Mouse (Mus musculus) layer of hippocampus, adult 9-11 months (tissue): Measurements from ENCODE around the gene Ldlrap1.

Experiments used
- DNase-seq: peaks from one replicate; pipeline ENCODE4 v3.0.0; 2022

The Ldlrap1 gene

GRCm38 (mm10) chr4:134774126-134774525 is 6.3 kb upstream of the Ldlrap1 start:
- no peak for DNase-seq

DNA sequence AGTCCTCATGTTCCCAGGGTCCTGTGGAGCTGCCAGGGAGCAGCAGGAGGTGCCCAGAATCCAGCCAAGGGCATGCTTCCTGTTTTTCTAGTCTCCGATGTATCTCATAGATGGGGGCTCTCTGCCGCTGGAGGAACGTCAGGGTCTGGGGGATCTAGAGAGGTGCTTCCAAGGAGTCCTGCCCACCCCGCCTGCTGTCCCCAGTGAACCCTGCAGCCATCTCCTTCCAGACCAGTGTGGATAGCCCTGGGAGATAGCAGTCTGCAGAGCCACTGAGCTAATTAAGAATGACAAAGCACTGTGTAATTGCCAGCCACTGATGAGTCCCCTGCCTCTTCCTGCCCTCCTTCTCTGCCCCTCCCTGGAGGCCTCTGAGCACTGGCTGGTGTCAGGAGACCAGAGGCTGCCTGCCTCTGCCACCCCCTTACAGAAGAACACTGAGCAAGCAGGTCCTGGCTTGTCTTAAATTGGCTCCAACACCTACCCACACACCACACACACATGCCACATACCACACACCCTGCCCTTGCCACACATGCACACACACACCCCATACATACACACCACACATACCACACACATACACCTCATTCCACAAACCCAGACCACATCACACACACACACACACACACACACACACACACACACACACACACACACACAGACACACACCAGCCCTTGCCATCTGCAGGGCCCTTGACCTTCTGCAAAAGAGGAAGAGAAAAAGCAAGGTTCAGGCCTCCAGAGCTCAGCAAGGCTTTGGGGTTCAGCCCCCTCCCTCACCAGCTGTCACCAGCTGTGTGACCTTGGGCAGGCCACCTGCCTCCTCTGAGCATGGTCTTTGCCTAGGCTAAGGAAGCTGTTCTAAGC is 5.2 kb upstream of the Ldlrap1 start:
- DNase-seq, result no peak

- DNase-seq, result no peak
Measured at GRCm38 (mm10) chr4:134769891-134770290, 2.1 kb upstream of the Ldlrap1 start.

- DNase-seq, result no peak
Measured at GRCm38 (mm10) chr4:134769081-134769811, 1.4 kb upstream of the Ldlrap1 start.

DNA sequence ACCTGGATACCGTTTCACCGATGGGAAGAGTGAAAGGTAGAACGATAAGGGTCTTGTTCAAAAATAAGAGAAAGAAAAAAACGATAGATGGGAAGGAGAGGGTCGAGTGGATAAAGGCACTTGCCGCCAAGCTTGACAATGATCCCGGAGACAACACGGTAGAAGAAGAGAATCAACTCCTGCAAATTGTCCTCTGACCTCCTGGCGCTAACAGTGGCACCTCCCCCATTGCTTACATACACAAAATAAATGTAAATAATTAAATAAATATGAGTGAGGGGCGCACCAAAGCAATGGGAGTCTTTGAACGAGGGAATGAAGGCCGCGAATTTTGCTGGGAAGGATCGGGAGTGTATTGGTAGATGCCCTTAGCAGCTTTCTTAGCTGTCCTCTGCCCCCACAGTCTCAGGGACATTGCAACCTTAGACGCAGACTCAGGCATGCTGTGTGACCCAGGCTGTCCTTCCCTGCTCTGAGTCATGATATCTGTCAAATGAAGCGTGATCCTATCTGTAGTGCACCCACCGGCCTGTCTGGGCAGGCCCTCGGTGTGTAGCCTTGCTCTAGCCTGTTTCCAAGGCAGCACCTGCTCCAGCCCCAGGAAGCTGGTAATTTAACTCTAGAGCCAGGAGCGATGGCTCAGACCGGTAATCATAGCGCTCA is 533 bp upstream of the Ldlrap1 start:
- no peak for DNase-seq

DNA sequence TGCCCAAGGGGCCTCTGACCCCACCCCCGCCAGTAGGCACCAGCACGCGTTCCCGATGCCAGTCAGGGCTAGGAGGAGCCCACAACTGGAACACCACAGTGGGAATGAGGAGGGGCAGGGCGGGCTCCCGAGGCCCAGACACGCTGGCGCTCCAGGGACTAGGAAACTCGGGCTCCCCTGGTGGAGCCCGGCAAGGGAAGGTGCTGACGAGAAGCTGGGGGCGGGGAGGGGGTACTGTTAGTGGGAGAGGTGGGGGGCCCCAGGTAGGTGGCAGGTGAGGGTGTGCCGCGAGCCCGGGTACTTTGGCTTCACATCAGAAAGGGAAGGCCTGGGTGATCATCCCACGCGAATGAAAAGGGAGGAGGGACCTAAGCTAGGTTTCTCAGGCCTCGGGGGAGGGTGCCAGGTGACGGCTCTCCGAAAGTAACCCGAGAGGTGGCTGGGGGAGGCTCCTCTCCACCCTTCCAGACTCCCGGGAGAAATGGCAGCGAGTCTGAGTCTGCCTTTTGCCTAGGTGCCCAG is 859 bp downstream of the Ldlrap1 start:
- no peak for DNase-seq

- DNase-seq, result no peak
Measured at GRCm38 (mm10) chr4:134766277-134766676, 1.5 kb downstream of the Ldlrap1 start.

GRCm38 (mm10) chr4:134764333-134764732 is 3.5 kb downstream of the Ldlrap1 start:
- no peak for DNase-seq

- peak; percentile 81 for DNase-seq
Measured at GRCm38 (mm10) chr4:134762360-134762759, 5.5 kb downstream of the Ldlrap1 start.

DNA sequence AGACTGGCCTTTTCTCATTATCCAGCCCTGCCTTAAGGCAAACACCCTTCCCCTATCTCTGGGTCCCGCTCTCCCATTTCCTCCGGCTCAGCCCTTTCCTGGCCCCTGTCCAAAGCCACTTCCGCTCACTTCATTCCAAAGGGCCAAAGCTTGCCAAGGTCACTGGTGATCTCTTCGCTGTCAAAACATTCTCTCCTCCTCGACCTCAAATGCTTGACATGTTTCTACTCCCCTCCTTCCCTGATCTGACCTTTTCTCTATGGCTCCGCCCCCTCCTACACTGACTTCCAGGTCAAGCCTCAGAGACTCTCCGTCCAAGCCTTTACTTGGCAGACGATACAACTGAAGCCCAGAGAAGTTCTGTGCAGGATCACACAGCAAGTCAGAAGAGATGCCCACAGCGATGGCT is 7.0 kb downstream of the Ldlrap1 start:
- DNase-seq, result no peak

- DNase-seq, result no peak
Measured at GRCm38 (mm10) chr4:134760281-134760680, 7.5 kb downstream of the Ldlrap1 start.

GRCm38 (mm10) chr4:134759564-134759963 is 8.3 kb downstream of the Ldlrap1 start:
- no peak for DNase-seq

DNA sequence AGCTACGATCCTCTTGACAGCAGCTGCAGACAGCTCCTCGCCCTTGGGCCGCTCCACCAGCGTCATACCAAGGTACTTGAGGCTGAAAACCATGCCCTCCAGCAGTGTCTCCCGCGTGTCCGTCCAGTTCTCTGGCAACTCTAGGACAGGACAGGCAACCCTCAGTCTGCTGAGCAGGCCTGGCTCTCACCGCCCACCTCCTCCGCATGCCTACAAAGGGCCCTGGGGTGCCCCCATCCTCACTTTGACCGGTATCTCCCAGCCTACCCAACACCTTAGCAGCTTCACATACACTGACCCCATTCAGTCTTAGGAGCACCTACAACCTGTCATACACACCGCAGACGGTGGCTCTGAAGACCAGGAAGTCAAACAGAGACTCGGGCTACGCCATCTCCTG is 8.9 kb downstream of the Ldlrap1 start:
- DNase-seq, result no peak

- DNase-seq, result no peak
Measured at GRCm38 (mm10) chr4:134758367-134758766, 9.5 kb downstream of the Ldlrap1 start.

DNA sequence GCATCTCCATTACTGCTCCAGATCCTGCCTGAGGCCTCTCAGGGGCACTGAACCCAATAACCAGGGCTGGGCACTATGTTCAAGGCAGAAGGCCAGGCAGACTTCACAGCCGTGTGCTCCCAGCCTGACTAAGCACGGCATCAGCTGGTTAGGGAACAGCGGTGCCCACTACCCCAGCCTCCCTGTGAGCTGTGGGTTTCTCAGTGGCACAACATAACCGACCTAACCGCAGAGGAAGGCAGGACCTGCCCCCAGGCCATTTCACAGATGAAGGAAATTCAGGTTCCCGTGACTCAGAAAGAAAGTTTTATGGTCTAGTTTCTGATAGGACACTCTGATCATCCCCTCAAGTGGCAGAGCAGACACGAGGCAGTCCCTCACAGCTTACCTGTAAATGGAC is 10.9 kb downstream of the Ldlrap1 start:
- no peak for DNase-seq

DNA sequence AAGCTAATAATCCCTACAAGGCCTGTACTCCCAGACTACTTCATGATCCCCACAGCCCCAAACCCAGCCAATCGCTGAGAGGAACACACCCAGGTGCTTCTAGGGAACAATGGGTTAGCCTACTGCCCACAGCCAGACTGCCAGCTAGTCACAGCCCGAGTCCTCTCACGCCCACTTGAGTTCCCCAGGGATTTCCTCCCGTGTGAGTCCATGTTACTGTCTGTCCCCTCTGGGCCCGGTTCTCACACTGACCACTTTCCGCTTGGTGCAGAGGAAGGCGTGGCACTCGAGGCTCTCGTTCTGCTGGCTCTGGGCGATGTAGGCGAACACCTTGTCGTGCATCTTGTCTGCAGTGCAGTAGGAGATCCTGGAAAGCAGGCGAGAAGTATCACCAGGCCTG is 12.9 kb downstream of the Ldlrap1 start:
- no peak for DNase-seq

GRCm38 (mm10) chr4:134754371-134754770 is 13.5 kb downstream of the Ldlrap1 start:
- no peak for DNase-seq

GRCm38 (mm10) chr4:134753516-134754261 is 14.1 kb downstream of the Ldlrap1 start:
- no peak for DNase-seq

- no peak for DNase-seq
Measured at GRCm38 (mm10) chr4:134752911-134753426, 14.9 kb downstream of the Ldlrap1 start.

DNA sequence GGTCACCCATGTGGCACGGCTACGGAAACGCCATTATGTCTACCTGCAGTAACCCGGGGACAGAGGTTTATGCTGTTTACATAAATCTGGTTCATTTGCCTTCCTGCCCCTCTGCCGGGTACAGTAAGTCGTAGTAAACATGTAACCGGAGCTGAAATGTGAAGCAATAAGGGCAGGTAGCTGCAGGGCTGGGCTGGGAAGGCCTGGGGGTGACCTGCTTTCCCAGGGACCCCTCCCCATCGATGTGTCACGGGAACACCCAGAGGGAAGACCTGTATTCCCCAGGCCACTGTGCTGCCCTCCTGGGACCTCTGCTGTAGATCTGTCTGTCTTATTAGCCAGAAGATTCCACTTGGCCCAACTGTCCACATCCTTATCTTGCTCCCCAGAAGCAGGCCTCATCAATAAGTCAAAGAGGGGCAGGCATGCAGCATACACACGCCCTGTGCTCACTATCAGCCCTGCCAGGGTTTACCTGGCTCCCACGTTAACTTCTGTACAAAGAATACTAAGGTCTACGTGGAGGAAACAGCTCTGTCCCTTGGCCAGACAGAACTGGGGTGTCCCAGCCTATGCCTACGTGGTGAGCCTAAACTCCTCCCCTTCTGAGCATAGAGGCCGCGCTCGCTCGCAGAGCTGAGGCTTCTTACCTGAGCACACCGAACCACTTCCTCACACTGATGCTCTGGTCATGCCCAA is 16.0 kb downstream of the Ldlrap1 start:
- DNase-seq, result no peak

GRCm38 (mm10) chr4:134750825-134751224 is 17.0 kb downstream of the Ldlrap1 start:
- no peak for DNase-seq

GRCm38 (mm10) chr4:134750263-134750662 is 17.6 kb downstream of the Ldlrap1 start:
- no peak for DNase-seq
